Mouse (Mus musculus) kidney, adult 2 months (tissue): ENCODE measurements around the gene Vamp2.

Experiments used
- CTCF ChIP-seq: fragments of 200-500 bp; conservative IDR thresholded peaks from 2 replicates; pipeline ENCODE4 v1.5.1; 2011; ENCODE audit warnings: low read depth, mild to moderate bottlenecking, control low read depth, low read length, moderate library complexity, mixed read lengths; ENCODE audit not compliant: insufficient read depth, insufficient read length
- POLR2A ChIP-seq: fragments of 200-500 bp; IDR thresholded peaks from one replicate; pipeline ENCODE4 v1.6.1; 2011; ENCODE audit warnings: low read depth, low read length, control low read depth

DNA sequence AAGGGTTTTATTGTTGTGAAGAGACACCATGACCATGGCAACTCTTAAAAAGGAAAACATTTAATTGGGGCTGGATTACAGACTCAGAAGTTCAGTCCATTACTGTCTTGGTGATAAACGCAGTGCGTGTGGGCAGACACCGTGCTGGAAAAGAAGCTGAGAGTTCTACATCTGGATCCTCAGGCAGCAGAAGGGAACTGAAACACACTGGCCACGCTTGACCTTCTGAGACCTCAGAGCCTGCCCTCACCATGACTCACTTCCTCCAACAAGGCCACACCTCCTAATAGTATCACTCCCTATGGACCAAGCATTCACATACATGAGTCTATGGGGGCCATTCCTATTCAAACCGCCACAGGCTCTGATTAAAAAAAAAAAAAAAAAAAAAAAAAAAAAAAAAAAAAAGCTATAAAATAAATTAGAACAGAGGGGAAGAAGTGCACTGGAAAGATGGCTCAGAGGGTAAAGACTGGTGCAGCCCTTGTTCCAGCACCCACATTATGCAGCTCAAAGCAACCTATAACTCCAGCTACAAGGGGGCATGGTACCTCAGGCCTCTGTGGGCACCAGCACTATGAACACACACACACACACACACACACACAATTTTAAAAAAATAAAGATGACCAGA is 9.4 kb upstream of the Vamp2 start:
- TF ChIP-seq CTCF, result no peak
- TF ChIP-seq POLR2A, result no peak
